Mouse (Mus musculus) stomach, embryonic 15.5 days (tissue): ENCODE results near the gene Rtbdn. TPM values are rescaled to one million over a fixed set of nuclear protein-coding genes. Genes with fewer than 3 reads are reported as not detected.

ENCODE experiments used
- ATAC-seq: fragments of 200-750 bp; cut with Nextera tagmentation; 2 replicates; pipeline ENCODE4 v1.8.0; 2017; ENCODE audit warnings: low read depth, moderate number of reproducible peaks, moderate TSS enrichment; ENCODE audit not compliant: insufficient read depth, low FRiP score
- H3K27ac ChIP-seq: fragments of 300-500 bp; sonication (generic); 2 replicates; pipeline ENCODE4 v1.5.1; 2015; ENCODE audit warnings: mild to moderate bottlenecking, inconsistent platforms
- H3K27me3 ChIP-seq: fragments of 300-500 bp; sonication (generic); replicated peaks from 2 replicates; pipeline ENCODE4 v1.6.1; 2015; ENCODE audit warnings: inconsistent platforms
- H3K36me3 ChIP-seq: fragments of 300-500 bp; sonication (generic); 2 replicates; pipeline ENCODE4 v1.6.1; 2015; ENCODE audit warnings: inconsistent platforms
- H3K4me1 ChIP-seq: fragments of 300-500 bp; sonication (generic); 2 replicates; pipeline ENCODE4 v1.6.1; 2015; ENCODE audit warnings: inconsistent platforms
- H3K4me2 ChIP-seq: fragments of 300-500 bp; sonication (generic); 2 replicates; pipeline ENCODE4 v1.6.1; 2015; ENCODE audit warnings: mild to moderate bottlenecking, inconsistent platforms
- H3K4me3 ChIP-seq: fragments of 300-500 bp; sonication (generic); replicated peaks from 2 replicates; pipeline ENCODE4 v1.5.1; 2015; ENCODE audit warnings: inconsistent platforms
- H3K9ac ChIP-seq: fragments of 300-500 bp; sonication (generic); 2 replicates; pipeline ENCODE4 v1.6.1; 2015; ENCODE audit warnings: inconsistent platforms
- H3K9me3 ChIP-seq: fragments of 300-500 bp; sonication (generic); 2 replicates; pipeline ENCODE4 v1.6.1; 2016; ENCODE audit warnings: inconsistent platforms
- WGBS: fragments of 180-500 bp; shearing (Covaris S2); methylation state at CpG from one replicate; pipeline ENCODE4 v1.1.7; 2015; 5-methylcytosine and 5-hydroxymethylcytosine counted together
- polyA plus RNA-seq: library from polyadenylated mRNA; unstranded; fragments of >200 nt; fragmentation: Nextera tagmentation; extraction: Ambion mirVana; gene quantifications from 2 replicates; pipeline ENCODE4 v1.2.1, GENCODE M21; 2015

Rtbdn gene
- polyA plus RNA-seq, 1 experiment from 2014 or later: 0.64 TPM

- peak overlapping the region; percentile 99 for H3K4me2 ChIP-seq
- H3K9ac ChIP-seq: peak overlapping the region; percentile 82
- H3K27ac ChIP-seq: peak overlapping the region; percentile 95
- ATAC-seq: no peak
- peak overlapping the region; percentile 67 for H3K4me3 ChIP-seq
- H3K4me1 ChIP-seq: peaks cover 59% of the 10 kb centered on the region
- 2% methylated on average over 25 of the region's 25 CpGs for WGBS
- no peaks in the 10 kb centered on the region for H3K27me3 ChIP-seq
- H3K36me3 ChIP-seq: peaks cover 2% of the 10 kb centered on the region; the same call in 1 of the 2 replicates
- no peaks in the 10 kb centered on the region for H3K9me3 ChIP-seq
Observed at GRCm38 (mm10) chr8:84976763-84977434, 30.1 kb downstream of the Rtbdn start.

GRCm38 (mm10) chr8:84977435-84978247, 30.9 kb downstream of the Rtbdn start:
- Histone ChIP-seq H3K4me1 (peaks cover 66% of the 10 kb centered on the region), H3K4me2 (peak overlapping the region; percentile 99), H3K27ac (peak overlapping the region; percentile 95), H3K27me3 (no peaks in the 10 kb centered on the region), H3K9ac (peak overlapping the region; percentile 82), H3K36me3 (no peaks in the 10 kb centered on the region), H3K4me3 (peak overlapping the region; percentile 67), H3K9me3 (no peaks in the 10 kb centered on the region)
- under 1% methylated on average over 70 of the region's 70 CpGs for WGBS
- ATAC-seq: no peak

GRCm38 (mm10) chr8:84978248-84978940, 31.6 kb downstream of the Rtbdn start, which contains the start of gene Junb:
Gene Junb (minus strand): TSS chr8:84978718.
- Histone ChIP-seq H3K9me3 (no peaks in the 10 kb centered on the region), H3K4me2 (peak within 1 kb of the TSS; percentile 99), H3K36me3 (no peaks in the 10 kb centered on the region), H3K4me3 (peak within 1 kb of the TSS; percentile 67), H3K27me3 (no peaks in the 10 kb centered on the region), H3K27ac (peak within 1 kb of the TSS; percentile 95), H3K4me1 (peaks cover 67% of the 10 kb centered on the region), H3K9ac (peak within 1 kb of the TSS; percentile 82)
- ATAC-seq: peak; percentile 50
- WGBS: under 1% methylated on average over 63 of the region's 63 CpGs

- Histone ChIP-seq H3K4me2 (peak overlapping the region; percentile 99), H3K4me1 (peaks cover 69% of the 10 kb centered on the region)
- WGBS: 5% methylated on average over 42 of the region's 42 CpGs
Observed at GRCm38 (mm10) chr8:84979599-84980421, 33.0 kb downstream of the Rtbdn start.

GRCm38 (mm10) chr8:84980622-84981358, 34.0 kb downstream of the Rtbdn start:
- Histone ChIP-seq H3K27me3 (no peaks in the 10 kb centered on the region), H3K4me2 (peak overlapping the region; percentile 99), H3K9me3 (no peaks in the 10 kb centered on the region), H3K9ac (no peak overlapping the region; the same call in 1 of the 2 replicates), H3K4me3 (0 out of 2 replicates have a peak overlapping the region, but pooled peaks have one; percentile 67), H3K4me1 (peaks cover 76% of the 10 kb centered on the region), H3K36me3 (no peaks in the 10 kb centered on the region), H3K27ac (peak overlapping the region; percentile 95)
- 31% methylated on average over 11 of the region's 11 CpGs for WGBS
- no peak for ATAC-seq

More at GRCm38 (mm10) chr8:84979599-84980421, 33.0 kb downstream of the Rtbdn start:
- Histone ChIP-seq H3K27ac (peak overlapping the region; percentile 95), H3K9me3 (no peaks in the 10 kb centered on the region), H3K36me3 (no peaks in the 10 kb centered on the region), H3K9ac (peak overlapping the region; percentile 22; the same call in 1 of the 2 replicates), H3K4me3 (peak overlapping the region; percentile 67), H3K27me3 (no peaks in the 10 kb centered on the region)
- ATAC-seq: peak; percentile 43

DNA sequence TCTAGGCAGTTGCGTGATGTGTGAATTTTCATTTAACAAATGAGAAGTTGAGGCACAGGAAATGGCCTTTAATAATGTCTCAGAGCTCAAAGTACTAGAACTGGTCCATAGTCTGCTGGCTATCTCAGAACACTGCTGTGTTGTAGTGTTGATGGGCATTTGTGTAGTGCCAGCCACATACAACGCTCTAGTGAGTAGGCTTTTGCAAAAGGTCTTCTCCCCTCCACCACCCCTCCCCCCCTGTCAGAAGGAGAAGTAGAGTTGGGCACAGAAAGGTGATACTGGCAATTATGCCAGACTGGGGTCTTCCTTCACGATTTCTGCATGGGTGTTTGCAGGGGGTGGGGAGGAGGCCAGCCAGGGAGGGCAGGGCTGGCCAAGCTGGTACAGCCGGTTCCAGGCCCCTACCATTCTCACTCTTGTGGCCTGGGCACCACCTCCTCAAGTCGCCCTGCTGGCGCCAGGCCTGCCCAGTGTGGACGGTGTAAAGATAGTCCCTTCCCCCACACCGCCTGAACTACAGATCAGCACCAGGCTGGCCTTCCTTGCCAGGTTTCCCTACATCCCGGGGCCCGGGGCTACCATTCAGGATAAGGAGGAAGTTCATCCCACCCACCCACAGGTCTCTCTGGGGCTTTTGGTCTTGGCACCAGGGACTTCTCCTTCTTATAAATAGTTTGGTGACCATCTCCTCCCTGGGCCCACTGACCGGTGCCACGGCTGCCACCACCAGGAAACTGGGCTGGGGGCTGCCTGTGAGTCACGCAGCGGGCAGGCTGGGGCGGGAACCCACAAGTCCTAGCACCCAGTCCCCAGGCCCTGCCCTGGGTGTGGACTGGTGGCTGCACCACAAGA, 35.1 kb downstream of the Rtbdn start:
- peak overlapping the region; percentile 23; the same call in 1 of the 2 replicates for H3K4me2 ChIP-seq
- 73% methylated on average over 15 of the region's 15 CpGs for WGBS
- no peak overlapping the region for H3K9ac ChIP-seq
- peaks cover 75% of the 10 kb centered on the region for H3K4me1 ChIP-seq
- peak overlapping the region; percentile 95 for H3K27ac ChIP-seq
- ATAC-seq: no peak
- no peak overlapping the region for H3K4me3 ChIP-seq
- H3K9me3 ChIP-seq: no peaks in the 10 kb centered on the region
- no peaks in the 10 kb centered on the region for H3K36me3 ChIP-seq
- no peaks in the 10 kb centered on the region for H3K27me3 ChIP-seq

DNA sequence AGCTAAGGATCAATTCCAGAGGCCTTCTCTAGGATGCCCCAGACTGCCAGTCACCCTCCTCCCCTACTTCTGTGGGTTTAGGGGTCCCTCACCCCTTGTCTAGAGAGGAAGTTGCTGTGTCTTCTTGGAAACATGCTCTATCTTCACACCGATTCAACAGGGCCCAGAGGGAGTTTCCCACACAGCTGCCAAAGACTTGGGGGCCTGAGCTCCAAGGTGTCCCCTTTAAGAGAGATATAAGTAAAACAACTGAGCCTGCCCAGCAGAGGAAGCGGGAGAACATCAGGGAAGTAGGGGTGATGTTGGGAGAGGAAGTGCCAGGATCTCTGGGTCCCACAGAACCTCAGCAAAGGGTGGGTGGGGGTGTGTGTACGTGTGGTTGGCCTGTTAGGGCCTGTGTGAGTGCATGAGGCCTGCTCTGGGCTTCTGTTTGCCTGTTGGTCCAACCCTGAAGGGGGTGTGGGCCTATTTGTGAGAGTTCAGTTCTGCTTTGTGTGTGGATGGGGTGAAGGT, 35.8 kb downstream of the Rtbdn start:
- H3K36me3 ChIP-seq: no peaks in the 10 kb centered on the region
- H3K9ac ChIP-seq: no peak overlapping the region
- 55% methylated on average over 3 of the region's 3 CpGs for WGBS
- H3K4me2 ChIP-seq: peak overlapping the region; percentile 23
- no peak for ATAC-seq
- no peaks in the 10 kb centered on the region for H3K9me3 ChIP-seq
- H3K4me3 ChIP-seq: no peak overlapping the region
- peak overlapping the region; percentile 95 for H3K27ac ChIP-seq
- peaks cover 69% of the 10 kb centered on the region for H3K4me1 ChIP-seq
- no peaks in the 10 kb centered on the region for H3K27me3 ChIP-seq

- no peak overlapping the region for H3K9ac ChIP-seq
- peak; percentile 5; the same call in 1 of the 2 replicates for ATAC-seq
- peaks cover 59% of the 10 kb centered on the region for H3K4me1 ChIP-seq
- peak overlapping the region; percentile 95 for H3K27ac ChIP-seq
- H3K27me3 ChIP-seq: no peaks in the 10 kb centered on the region
- peak overlapping the region; percentile 52 for H3K4me3 ChIP-seq
- H3K4me2 ChIP-seq: peak overlapping the region; percentile 99
- 7% methylated on average over 16 of the region's 16 CpGs for WGBS
- H3K36me3 ChIP-seq: no peaks in the 10 kb centered on the region
- H3K9me3 ChIP-seq: no peaks in the 10 kb centered on the region
Observed at GRCm38 (mm10) chr8:84984294-84985048, 37.7 kb downstream of the Rtbdn start.

- peaks cover 52% of the 10 kb centered on the region for H3K4me1 ChIP-seq
Observed at GRCm38 (mm10) chr8:84985049-84985683, 38.4 kb downstream of the Rtbdn start.

More at GRCm38 (mm10) chr8:84985049-84985683, 38.4 kb downstream of the Rtbdn start:
- peak overlapping the region; percentile 99 for H3K4me2 ChIP-seq
- peak overlapping the region; percentile 49; the same call in 1 of the 2 replicates for H3K9ac ChIP-seq
- 3% methylated on average over 23 of the region's 23 CpGs for WGBS
- peak overlapping the region; percentile 52 for H3K4me3 ChIP-seq
- no peaks in the 10 kb centered on the region for H3K36me3 ChIP-seq
- H3K27ac ChIP-seq: peak overlapping the region; percentile 95
- no peaks in the 10 kb centered on the region for H3K27me3 ChIP-seq
- H3K9me3 ChIP-seq: no peaks in the 10 kb centered on the region
- no peak for ATAC-seq
